Mouse (Mus musculus) cortical plate, adult 2 months (tissue): Measurements from ENCODE around the gene Npb. TPM values are rescaled to one million over a fixed set of nuclear protein-coding genes. Genes with fewer than 3 reads are reported as not detected.

Experiments used
- H3K27ac ChIP-seq: fragments of 200-500 bp; 2 replicates; pipeline ENCODE4 v1.5.1; 2012; ENCODE audit warnings: low read length, control low read depth, inconsistent platforms; ENCODE audit not compliant: insufficient read depth
- H3K4me1 ChIP-seq: fragments of 200-500 bp; 2 replicates; pipeline ENCODE4 v1.6.1; 2011; ENCODE audit warnings: low read length; ENCODE audit not compliant: control insufficient read depth, insufficient read depth
- H3K4me3 ChIP-seq: fragments of 200-500 bp; 2 replicates; pipeline ENCODE4 v1.5.1; 2011; ENCODE audit warnings: mild to moderate bottlenecking, low read length, control low read depth; ENCODE audit not compliant: insufficient read depth
- CTCF ChIP-seq: fragments of 200-500 bp; IDR thresholded peaks from 2 replicates; pipeline ENCODE4 v1.5.1; 2011; ENCODE audit warnings: mild to moderate bottlenecking, control low read depth, low read length; ENCODE audit not compliant: insufficient read depth; ENCODE audit errors: extremely low read depth
- POLR2A ChIP-seq: fragments of 200-500 bp; IDR thresholded peaks from 2 replicates; pipeline ENCODE4 v1.6.1; 2011; ENCODE audit warnings: mild to moderate bottlenecking, low read length, control low read depth; ENCODE audit not compliant: insufficient read depth; ENCODE audit errors: extremely low read depth
- polyA plus RNA-seq: library from polyadenylated mRNA; depleted of rRNA; stranded (reverse); fragments of >200 nt; gene quantifications from 2 replicates; pipeline ENCODE4 v1.2.3, GENCODE M21; 2012; rRNA removed

Gene Npb
- polyA plus RNA-seq, 1 experiment = 0.58 TPM

DNA sequence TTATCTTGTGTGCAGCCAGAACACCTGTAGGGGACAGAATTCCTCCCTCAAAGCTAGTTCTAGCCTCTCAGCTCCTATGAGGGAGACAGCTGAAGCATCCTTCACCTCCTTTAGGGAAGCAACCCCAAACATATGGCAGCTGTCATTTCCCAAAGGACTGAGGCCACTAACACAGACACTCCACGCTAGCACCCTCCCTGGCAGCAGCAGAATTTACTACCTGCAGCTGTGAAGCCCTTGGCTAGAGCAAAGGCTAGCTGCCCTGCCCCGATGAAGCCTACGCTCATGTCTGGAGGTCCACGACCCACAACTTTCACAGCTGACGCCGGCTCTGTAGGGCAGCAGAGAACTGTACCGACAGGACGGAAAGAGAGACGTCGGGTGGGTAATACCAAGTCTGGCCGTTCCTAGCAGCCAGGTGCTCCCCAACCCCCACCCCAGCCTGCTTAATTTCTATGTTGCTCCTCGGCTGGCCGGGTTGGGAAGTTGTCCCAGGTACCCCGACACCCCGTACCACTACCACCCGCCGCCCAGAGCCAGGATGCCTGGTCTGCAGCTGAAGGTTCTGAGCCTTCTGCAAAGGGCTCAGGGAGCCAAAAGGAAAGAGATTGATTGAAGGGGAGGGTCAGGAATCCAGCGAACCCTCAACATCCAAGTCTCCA, 34.8 kb downstream of the Npb start:
- TF ChIP-seq CTCF (no peak), POLR2A (no peak)
- H3K4me1 ChIP-seq = no peaks in the 10 kb centered on the region
- H3K4me3 ChIP-seq = peak overlapping the region; percentile 34
- H3K27ac ChIP-seq = no peak overlapping the region

DNA sequence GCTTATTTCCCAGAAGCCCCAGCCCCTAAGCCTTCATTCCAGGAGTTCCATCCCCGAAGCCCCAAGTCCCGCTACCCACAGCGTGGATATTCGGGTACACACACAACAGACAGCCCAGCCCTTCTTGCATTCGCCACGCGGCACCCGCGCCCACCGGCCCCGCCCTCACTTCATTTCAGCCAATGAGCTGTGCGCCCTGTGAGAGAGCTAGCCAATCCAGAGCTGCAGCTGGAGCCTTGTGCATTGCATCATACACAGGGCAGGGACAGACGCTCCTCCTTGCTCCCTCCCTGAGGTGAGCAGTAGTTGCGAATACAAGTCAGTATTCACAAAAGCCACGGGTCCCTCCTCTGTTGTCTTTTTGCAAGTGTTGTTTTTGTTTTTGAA, 35.3 kb downstream of the Npb start, which contains the start of gene Pycr1:
Gene Pycr1 (minus strand): TSS at position 169 of the 387 bp plus-strand sequence.
- TF ChIP-seq CTCF (no peak), POLR2A (peak; percentile 49; the same call in 1 of the 2 replicates)
- peak within 1 kb of the TSS; percentile 34 for H3K4me3 ChIP-seq
- no peak within 1 kb of the TSS for H3K27ac ChIP-seq
- H3K4me1 ChIP-seq = no peaks in the 10 kb centered on the region

DNA sequence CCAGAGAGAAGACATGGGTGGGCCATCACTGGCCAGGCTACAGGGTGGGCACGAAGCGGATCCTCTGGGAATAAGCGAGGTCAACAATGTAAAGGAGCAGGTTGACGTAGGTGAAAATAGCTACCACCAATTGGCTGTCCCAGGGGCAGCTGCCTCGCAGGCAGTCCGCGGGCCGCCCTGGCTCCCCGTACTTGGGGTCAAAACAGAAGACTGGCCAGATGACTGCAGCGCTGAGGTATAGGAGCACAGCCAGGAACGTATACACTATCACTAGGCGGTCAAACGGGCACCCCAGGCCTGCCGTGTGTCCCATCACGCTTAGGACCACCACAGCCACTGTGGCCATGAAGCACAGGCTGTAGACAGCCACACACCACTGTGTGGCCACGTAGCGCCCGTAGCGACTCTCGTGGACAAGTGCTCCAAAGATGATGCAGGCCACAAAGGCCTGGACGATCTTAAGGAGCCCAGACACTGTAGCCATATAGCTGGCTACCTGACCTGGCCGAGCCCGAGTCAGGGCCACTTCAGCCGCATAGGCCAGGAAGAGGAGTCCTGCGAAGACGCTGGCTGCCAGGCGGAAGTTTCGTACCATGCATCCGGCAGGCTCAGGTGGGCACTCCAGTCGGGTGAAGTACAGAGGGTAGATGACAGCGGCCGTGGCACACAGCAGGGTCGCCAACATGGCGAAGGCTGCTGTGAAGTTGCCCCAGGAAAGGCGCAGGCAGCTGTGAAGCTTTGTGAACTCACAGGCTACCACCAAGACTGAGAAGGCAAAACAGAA, 39.0 kb downstream of the Npb start:
- H3K27ac ChIP-seq = peak overlapping the region; percentile 82; the same call in 1 of the 2 replicates
- TF ChIP-seq POLR2A (no peak), CTCF (no peak)
- H3K4me3 ChIP-seq = peak overlapping the region; percentile 78
- H3K4me1 ChIP-seq = no peaks in the 10 kb centered on the region

DNA sequence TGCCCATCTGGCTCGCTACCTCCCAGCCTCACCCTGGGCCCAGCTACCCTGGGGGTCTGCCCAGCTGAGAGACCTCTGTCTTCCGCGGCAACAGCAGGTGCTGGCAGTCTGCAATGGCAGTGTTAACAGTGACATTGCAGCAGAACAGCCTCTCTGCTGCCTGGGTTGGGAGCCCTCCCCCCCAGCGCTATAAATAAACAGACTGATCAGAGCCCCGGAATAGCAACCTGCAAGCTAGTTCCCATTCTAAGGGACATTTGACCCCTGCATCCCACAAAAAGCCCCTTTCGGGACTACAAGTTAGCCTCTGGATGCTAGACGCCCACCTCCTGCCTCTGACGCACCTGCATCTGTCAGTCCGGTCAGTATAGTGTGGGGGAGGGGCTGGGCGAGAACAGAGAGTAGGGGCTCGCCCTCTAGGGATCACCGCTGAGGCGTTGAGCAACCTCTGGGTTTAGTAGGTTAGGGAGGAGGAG, 39.8 kb downstream of the Npb start, which contains the start of gene Myadml2:
Gene Myadml2 (minus strand): TSS at position 158 of the 476 bp plus-strand sequence.
- H3K4me3 ChIP-seq = peak within 1 kb of the TSS; percentile 78
- H3K27ac ChIP-seq = peak within 1 kb of the TSS; percentile 82
- TF ChIP-seq CTCF (no peak), POLR2A (peak; percentile 53; the same call in 1 of the 2 replicates)
- no peaks in the 10 kb centered on the region for H3K4me1 ChIP-seq

DNA sequence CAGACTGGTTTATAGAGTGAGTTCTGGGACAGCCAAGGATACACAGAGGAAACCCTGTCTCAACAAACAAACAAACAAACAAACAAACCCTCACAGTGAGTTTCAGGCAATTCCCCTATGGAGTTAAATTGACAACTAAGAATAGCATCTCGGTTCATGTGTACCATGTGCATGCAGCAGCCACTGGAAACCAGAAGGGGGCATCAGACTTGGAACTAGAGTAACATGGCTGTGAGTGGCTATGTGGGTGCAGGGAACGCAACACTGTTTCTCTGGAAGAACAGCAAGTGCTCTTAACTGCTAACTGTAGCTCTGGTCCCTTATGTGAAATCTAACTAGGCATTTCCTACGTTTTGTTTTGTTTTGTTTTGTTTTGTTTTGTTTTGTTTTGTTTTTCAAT, 43.6 kb downstream of the Npb start:
- TF ChIP-seq POLR2A (no peak), CTCF (0 out of 2 replicates have a peak, but pooled peaks have one; percentile 16)
- Histone ChIP-seq H3K4me1 (no peaks in the 10 kb centered on the region), H3K4me3 (no peak overlapping the region)

DNA sequence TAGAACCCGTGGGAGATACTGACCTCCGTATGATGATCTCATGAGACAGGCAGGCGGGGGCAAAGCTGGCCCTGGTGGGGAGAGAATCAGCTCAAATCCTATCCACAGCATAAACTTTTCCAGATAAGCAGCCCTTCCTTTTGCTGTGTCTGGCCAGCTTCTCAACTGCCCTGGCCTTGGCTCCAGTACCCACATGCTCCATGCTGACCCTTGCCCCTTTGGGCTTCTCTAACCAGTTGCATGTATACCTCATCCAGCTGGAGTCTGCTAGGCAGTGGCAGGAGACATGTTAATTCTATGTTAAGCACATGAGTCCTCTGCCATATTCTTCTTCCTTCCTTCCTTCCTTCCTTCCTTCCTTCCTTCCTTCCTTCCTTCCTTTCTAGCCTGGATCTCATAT, 46.5 kb downstream of the Npb start:
- no peak overlapping the region for H3K4me3 ChIP-seq
- TF ChIP-seq CTCF (no peak), POLR2A (no peak)
- no peaks in the 10 kb centered on the region for H3K4me1 ChIP-seq
- no peak overlapping the region for H3K27ac ChIP-seq

More for the DNA sequence above, 43.6 kb downstream of the Npb start:
- H3K27ac ChIP-seq = no peak overlapping the region

DNA sequence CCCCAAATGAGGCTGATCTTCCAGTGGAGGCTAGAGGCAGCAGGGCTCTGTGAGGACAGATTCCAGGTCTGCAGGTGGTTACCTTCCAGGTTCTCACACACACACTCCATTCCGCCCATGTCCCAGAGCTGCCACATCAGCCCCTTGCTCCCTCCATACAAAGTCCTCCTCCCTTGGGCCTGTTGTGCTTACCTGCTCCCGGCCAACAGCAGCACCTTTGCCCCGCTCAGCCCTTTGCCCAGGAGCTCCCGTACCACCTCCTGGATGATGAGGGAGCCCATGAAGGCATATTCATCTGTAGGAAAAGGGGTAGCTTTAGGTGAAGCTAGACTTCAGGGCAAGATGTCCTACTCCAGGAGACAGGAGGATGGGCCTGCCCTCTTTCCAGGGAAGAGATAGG, 49.0 kb downstream of the Npb start:
- H3K4me3 ChIP-seq = no peak overlapping the region
- no peak for TF ChIP-seq POLR2A
- no peak for TF ChIP-seq CTCF
- no peaks in the 10 kb centered on the region for H3K4me1 ChIP-seq

More for the DNA sequence above, 49.0 kb downstream of the Npb start:
- no peak overlapping the region for H3K27ac ChIP-seq

Other genes starting within 250 kb of the Npb start
- gene Fscn2, start 246.9 kb upstream of the Npb start, polyA plus RNA-seq = 0.28 and 0.67 TPM in 2 replicates
- gene Faap100, start 229.7 kb upstream of the Npb start, polyA plus RNA-seq = 22.8 and 23.9 TPM in 2 replicates
- gene Nploc4, start 170.8 kb upstream of the Npb start, polyA plus RNA-seq = 62.0 and 62.7 TPM in 2 replicates
- gene Tspan10, start 165.8 kb upstream of the Npb start, polyA plus RNA-seq = 0.15 TPM in 1 of 2 replicates, not detected in the other
- 0.59 and 0.81 TPM in 2 replicates for gene Pde6g, start 155.0 kb upstream of the Npb start, polyA plus RNA-seq
- gene Oxld1, start 150.4 kb upstream of the Npb start, polyA plus RNA-seq = 15.0 and 17.4 TPM in 2 replicates
- gene Ccdc137, start 150.4 kb upstream of the Npb start, polyA plus RNA-seq = 27.6 and 28.5 TPM in 2 replicates
- gene Arl16, start 140.9 kb upstream of the Npb start, polyA plus RNA-seq = 46.0 and 46.2 TPM in 2 replicates
- gene Mrpl12, start 123.9 kb upstream of the Npb start, polyA plus RNA-seq = 96.3 and 96.6 TPM in 2 replicates
- 29.0 and 30.0 TPM in 2 replicates for gene Slc25a10, start 116.6 kb upstream of the Npb start, polyA plus RNA-seq
- 0.13 TPM in 2 replicates for gene Gcgr, start 77.8 kb upstream of the Npb start, polyA plus RNA-seq
- gene Mcrip1, start 58.8 kb upstream of the Npb start, polyA plus RNA-seq = 158 and 160 TPM in 2 replicates
- not detected in 2 replicates for gene Ppp1r27, start 57.3 kb upstream of the Npb start, polyA plus RNA-seq
- 88.9 and 91.2 TPM in 2 replicates for gene P4hb, start 35.2 kb upstream of the Npb start, polyA plus RNA-seq
- gene Arhgdia, start 26.9 kb upstream of the Npb start, polyA plus RNA-seq = 416 and 442 TPM in 2 replicates
- 42.1 and 46.9 TPM in 2 replicates for gene Alyref, start 10.1 kb upstream of the Npb start, polyA plus RNA-seq
- gene Anapc11, start 10.1 kb upstream of the Npb start, polyA plus RNA-seq = 148 and 161 TPM in 2 replicates
- 281 and 289 TPM in 2 replicates for gene Pcyt2, start 9.5 kb downstream of the Npb start, polyA plus RNA-seq
- 98.2 and 105 TPM in 2 replicates for gene Sirt7, start 16.8 kb downstream of the Npb start, polyA plus RNA-seq
- gene Mafg, start 25.1 kb downstream of the Npb start, polyA plus RNA-seq = 83.7 and 83.9 TPM in 2 replicates
- 2.2 and 3.6 TPM in 2 replicates for gene Pycr1, start 35.3 kb downstream of the Npb start, polyA plus RNA-seq
- gene Myadml2, start 39.7 kb downstream of the Npb start, polyA plus RNA-seq = 3.4 and 3.6 TPM in 2 replicates
- gene Notum, start 52.7 kb downstream of the Npb start, polyA plus RNA-seq = 6.8 and 7.1 TPM in 2 replicates
- gene Aspscr1, start 64.5 kb downstream of the Npb start, polyA plus RNA-seq = 46.2 and 46.8 TPM in 2 replicates
- gene Cenpx, start 105.3 kb downstream of the Npb start, polyA plus RNA-seq = 36.2 and 40.2 TPM in 2 replicates
- gene Lrrc45, start 105.4 kb downstream of the Npb start, polyA plus RNA-seq = 114 and 137 TPM in 2 replicates
- gene Rac3, start 113.0 kb downstream of the Npb start, polyA plus RNA-seq = 60.4 and 72.2 TPM in 2 replicates
- gene Dcxr, start 118.8 kb downstream of the Npb start, polyA plus RNA-seq = 20.5 and 21.3 TPM in 2 replicates
- 4.6 and 4.9 TPM in 2 replicates for gene Cbr2, start 123.6 kb downstream of the Npb start, polyA plus RNA-seq
- gene Hmga1b, start 154.3 kb downstream of the Npb start, polyA plus RNA-seq = 1.4 and 2.8 TPM in 2 replicates
- gene Rfng, start 175.7 kb downstream of the Npb start, polyA plus RNA-seq = 98.9 and 103 TPM in 2 replicates
- gene Gps1, start 175.8 kb downstream of the Npb start, polyA plus RNA-seq = 223 and 224 TPM in 2 replicates
- 49.8 and 51.3 TPM in 2 replicates for gene Dus1l, start 187.9 kb downstream of the Npb start, polyA plus RNA-seq
- gene Fasn, start 216.1 kb downstream of the Npb start, polyA plus RNA-seq = 219 and 242 TPM in 2 replicates